Mouse (Mus musculus): ENCODE measurements around the gene Npy2r. TPM values are rescaled to one million over a fixed set of nuclear protein-coding genes. Genes with fewer than 3 reads are reported as not detected.

Npy2r gene
- not detected in 2 replicates for polyA plus RNA-seq (2012)

- Histone ChIP-seq H3K4me1 (ENCODE audit: control insufficient read depth) (no peaks in the 10 kb centered on the region), H3K4me3 (replicated peaks) (no peak within 1 kb of the TSS), H3K9me3 (ENCODE audit: control insufficient read depth, low read length) (no peaks in the 10 kb centered on the region), H3K36me3 (ENCODE audit: control insufficient read depth) (no peaks in the 10 kb centered on the region), H3K27me3 (ENCODE audit: control insufficient read depth) (peaks cover 19% of the 10 kb centered on the region)
- TF ChIP-seq GATA1 (IDR thresholded peaks at IDR 0.05; ENCODE audit: low read length) (no peak), TAL1 (IDR thresholded peaks at IDR 0.05; ENCODE audit: low read length) (no peak)
These were observed at the start of gene Npy2r for GRCm38 (mm10) chr3:82547908-82548721. Gene Npy2r (minus strand): TSS chr3:82548084.

GRCm38 (mm10) chr3:82557786-82558185 is 9.9 kb upstream of the Npy2r start:
- TF ChIP-seq TAL1 (IDR thresholded peaks at IDR 0.05; ENCODE audit: low read length) (no peak), GATA1 (IDR thresholded peaks at IDR 0.05; ENCODE audit: low read length) (no peak)
- no peaks in the 10 kb centered on the region for H3K9me3 ChIP-seq (ENCODE audit: control insufficient read depth, low read length)

DNA sequence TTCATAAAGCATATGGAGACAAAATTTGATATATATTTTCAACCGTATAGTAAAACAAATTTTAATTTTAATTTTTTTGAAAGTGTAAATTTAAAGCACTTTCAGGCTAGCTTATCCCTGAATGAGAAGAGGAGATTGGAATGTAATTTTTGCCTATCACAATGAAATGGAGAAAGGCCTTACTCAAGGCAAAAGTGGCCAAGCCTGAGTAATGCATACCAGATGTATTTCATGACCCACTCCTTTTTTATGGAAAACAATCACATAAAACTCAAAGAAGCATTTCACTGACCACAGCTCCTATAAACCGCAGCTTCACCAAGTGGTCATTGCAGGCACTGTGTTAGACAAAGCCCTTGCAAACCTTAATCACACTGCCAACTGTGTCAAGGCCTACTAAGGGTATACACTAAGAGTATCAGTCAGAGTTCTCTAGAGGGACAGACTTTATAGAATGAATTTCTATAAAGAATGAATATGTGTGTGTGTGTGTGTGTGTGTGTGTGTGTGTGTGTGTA is 8.5 kb upstream of the Npy2r start:
- Histone ChIP-seq H3K27me3 (ENCODE audit: control insufficient read depth) (no peaks in the 10 kb centered on the region), H3K4me1 (ENCODE audit: control insufficient read depth) (no peaks in the 10 kb centered on the region), H3K9me3 (ENCODE audit: control insufficient read depth, low read length) (no peaks in the 10 kb centered on the region), H3K36me3 (ENCODE audit: control insufficient read depth) (no peaks in the 10 kb centered on the region), H3K4me3 (replicated peaks) (no peak overlapping the region)
- no peak for TF ChIP-seq TAL1 (IDR thresholded peaks at IDR 0.05; ENCODE audit: low read length)
- no peak for TF ChIP-seq GATA1 (IDR thresholded peaks at IDR 0.05; ENCODE audit: low read length)

More at GRCm38 (mm10) chr3:82557786-82558185, 9.9 kb upstream of the Npy2r start:
- no peak overlapping the region for H3K4me3 ChIP-seq (replicated peaks)
- no peaks in the 10 kb centered on the region for H3K27me3 ChIP-seq (ENCODE audit: control insufficient read depth)
- H3K36me3 ChIP-seq (ENCODE audit: control insufficient read depth), result no peaks in the 10 kb centered on the region
- H3K4me1 ChIP-seq (ENCODE audit: control insufficient read depth), result no peaks in the 10 kb centered on the region

DNA sequence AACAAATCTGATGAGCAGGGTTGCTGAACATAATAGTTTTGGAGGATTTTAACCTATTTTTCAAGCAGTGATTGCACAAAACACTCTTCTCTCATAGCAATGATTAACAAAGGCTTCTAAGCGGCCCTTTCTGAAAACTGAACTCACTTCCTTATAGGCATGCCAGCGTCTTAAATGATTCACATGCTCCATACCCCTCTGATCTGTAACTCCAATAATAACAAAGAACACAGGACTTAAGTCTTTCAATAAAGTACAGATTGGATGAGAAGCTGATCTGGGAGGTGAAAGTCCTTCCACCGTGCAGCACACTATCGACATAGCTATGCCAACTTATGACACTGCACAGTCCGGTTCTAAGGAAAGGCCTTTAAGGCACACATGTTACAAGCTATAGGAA is 2.0 kb upstream of the Npy2r start:
- H3K4me1 ChIP-seq (ENCODE audit: control insufficient read depth), result no peaks in the 10 kb centered on the region
- peaks cover 19% of the 10 kb centered on the region for H3K27me3 ChIP-seq (ENCODE audit: control insufficient read depth)
- H3K4me3 ChIP-seq (replicated peaks), result no peak overlapping the region
- H3K9me3 ChIP-seq (ENCODE audit: control insufficient read depth, low read length), result no peaks in the 10 kb centered on the region
- TF ChIP-seq GATA1 (IDR thresholded peaks at IDR 0.05; ENCODE audit: low read length), result no peak
- no peak for TF ChIP-seq TAL1 (IDR thresholded peaks at IDR 0.05; ENCODE audit: low read length)
- no peaks in the 10 kb centered on the region for H3K36me3 ChIP-seq (ENCODE audit: control insufficient read depth)

- Histone ChIP-seq H3K4me3 (replicated peaks) (no peak overlapping the region), H3K36me3 (ENCODE audit: control insufficient read depth) (no peaks in the 10 kb centered on the region), H3K27me3 (ENCODE audit: control insufficient read depth) (peaks cover 19% of the 10 kb centered on the region), H3K4me1 (ENCODE audit: control insufficient read depth) (no peaks in the 10 kb centered on the region), H3K9me3 (ENCODE audit: control insufficient read depth, low read length) (no peaks in the 10 kb centered on the region)
- TF ChIP-seq TAL1 (IDR thresholded peaks at IDR 0.05; ENCODE audit: low read length) (no peak), GATA1 (IDR thresholded peaks at IDR 0.05; ENCODE audit: low read length) (no peak)
These were observed 869 bp upstream of the Npy2r start for GRCm38 (mm10) chr3:82548753-82549152.

- Histone ChIP-seq H3K4me1 (ENCODE audit: control insufficient read depth) (no peaks in the 10 kb centered on the region), H3K4me3 (replicated peaks) (no peak overlapping the region), H3K9me3 (ENCODE audit: control insufficient read depth, low read length) (peaks cover 9% of the 10 kb centered on the region), H3K27me3 (ENCODE audit: control insufficient read depth) (0 out of 2 replicates have a peak, but pooled peaks cover under 1% of the 10 kb centered on the region), H3K36me3 (ENCODE audit: control insufficient read depth) (no peaks in the 10 kb centered on the region)
- TF ChIP-seq TAL1 (IDR thresholded peaks at IDR 0.05; ENCODE audit: low read length) (no peak), GATA1 (IDR thresholded peaks at IDR 0.05; ENCODE audit: low read length) (no peak)
These were observed 6.4 kb downstream of the Npy2r start for GRCm38 (mm10) chr3:82541449-82541848.

- H3K4me1 ChIP-seq (ENCODE audit: control insufficient read depth), result no peaks in the 10 kb centered on the region
- TF ChIP-seq GATA1 (IDR thresholded peaks at IDR 0.05; ENCODE audit: low read length) (no peak), TAL1 (IDR thresholded peaks at IDR 0.05; ENCODE audit: low read length) (no peak)
These were observed 7.9 kb downstream of the Npy2r start for GRCm38 (mm10) chr3:82539951-82540350.

GRCm38 (mm10) chr3:82524792-82525191 is 23.1 kb downstream of the Npy2r start:
- H3K27me3 ChIP-seq (ENCODE audit: control insufficient read depth), result no peaks in the 10 kb centered on the region
- H3K4me1 ChIP-seq (ENCODE audit: control insufficient read depth), result no peaks in the 10 kb centered on the region
- H3K4me3 ChIP-seq (replicated peaks), result no peak overlapping the region
- TF ChIP-seq GATA1 (IDR thresholded peaks at IDR 0.05; ENCODE audit: low read length) (no peak), TAL1 (IDR thresholded peaks at IDR 0.05; ENCODE audit: low read length) (no peak)
- no peaks in the 10 kb centered on the region for H3K9me3 ChIP-seq (ENCODE audit: control insufficient read depth, low read length)
- no peaks in the 10 kb centered on the region for H3K36me3 ChIP-seq (ENCODE audit: control insufficient read depth)

More at GRCm38 (mm10) chr3:82539951-82540350, 7.9 kb downstream of the Npy2r start:
- Histone ChIP-seq H3K36me3 (ENCODE audit: control insufficient read depth) (no peaks in the 10 kb centered on the region), H3K4me3 (replicated peaks) (no peak overlapping the region), H3K27me3 (ENCODE audit: control insufficient read depth) (no peaks in the 10 kb centered on the region), H3K9me3 (ENCODE audit: control insufficient read depth, low read length) (peaks cover 9% of the 10 kb centered on the region)

GRCm38 (mm10) chr3:82498006-82498405 is 49.9 kb downstream of the Npy2r start:
- H3K4me1 ChIP-seq (ENCODE audit: control insufficient read depth), result no peaks in the 10 kb centered on the region
- no peaks in the 10 kb centered on the region; the same call in 1 of the 2 replicates for H3K9me3 ChIP-seq (ENCODE audit: control insufficient read depth, low read length)
- no peak overlapping the region for H3K4me3 ChIP-seq (replicated peaks)
- H3K27me3 ChIP-seq (ENCODE audit: control insufficient read depth), result no peaks in the 10 kb centered on the region
- no peak for TF ChIP-seq TAL1 (IDR thresholded peaks at IDR 0.05; ENCODE audit: low read length)
- no peaks in the 10 kb centered on the region for H3K36me3 ChIP-seq (ENCODE audit: control insufficient read depth)

Other genes starting within 250 kb of the Npy2r start
- gene Map9, start 190.0 kb downstream of the Npy2r start, polyA plus RNA-seq (2012), result not detected in 2 replicates